Mouse (Mus musculus) midbrain, embryonic 10.5 days (tissue): Measurements from ENCODE around the gene Frem2. TPM values are rescaled to one million over a fixed set of nuclear protein-coding genes. Genes with fewer than 3 reads are reported as not detected.

Source experiments
- DNase-seq: peaks from one replicate; pipeline ENCODE4 v3.0.0-alpha.2; 2017; ENCODE audit warnings: low spot score
- H3K27ac ChIP-seq: fragments of 300-500 bp; sonication (generic); replicated peaks from 2 replicates; pipeline ENCODE4 v1.5.1; 2016; ENCODE audit warnings: mild to moderate bottlenecking
- H3K27me3 ChIP-seq: fragments of 300-500 bp; sonication (generic); 2 replicates; pipeline ENCODE4 v1.6.1; 2016; ENCODE audit warnings: low read depth, mild to moderate bottlenecking; ENCODE audit not compliant: poor library complexity, severe bottlenecking
- H3K36me3 ChIP-seq: fragments of 300-500 bp; sonication (generic); 2 replicates; pipeline ENCODE4 v1.6.1; 2016; ENCODE audit warnings: mild to moderate bottlenecking, moderate library complexity
- H3K4me1 ChIP-seq: fragments of 300-500 bp; sonication (generic); 2 replicates; pipeline ENCODE4 v1.6.1; 2016
- H3K4me3 ChIP-seq: fragments of 300-500 bp; sonication (generic); 2 replicates; pipeline ENCODE4 v1.5.1; 2016; ENCODE audit warnings: mild to moderate bottlenecking, moderate library complexity
- H3K9me3 ChIP-seq: fragments of 300-500 bp; sonication (generic); replicated peaks from 2 replicates; pipeline ENCODE4 v1.6.1; 2016; ENCODE audit warnings: mild to moderate bottlenecking
- WGBS: fragments of 180-500 bp; shearing (Covaris S2); methylation state at CpG from one replicate; pipeline ENCODE4 v1.1.7; 2016; 5-methylcytosine and 5-hydroxymethylcytosine counted together
- polyA plus RNA-seq: library from polyadenylated mRNA; unstranded; fragments of >200 nt; fragmentation: Nextera tagmentation; extraction: Ambion mirVana; gene quantifications from 2 replicates; pipeline ENCODE4 v1.2.1, GENCODE M21; 2016

Gene Frem2
- polyA plus RNA-seq, 1 experiment from 2014 or later: 4.4 TPM

DNA sequence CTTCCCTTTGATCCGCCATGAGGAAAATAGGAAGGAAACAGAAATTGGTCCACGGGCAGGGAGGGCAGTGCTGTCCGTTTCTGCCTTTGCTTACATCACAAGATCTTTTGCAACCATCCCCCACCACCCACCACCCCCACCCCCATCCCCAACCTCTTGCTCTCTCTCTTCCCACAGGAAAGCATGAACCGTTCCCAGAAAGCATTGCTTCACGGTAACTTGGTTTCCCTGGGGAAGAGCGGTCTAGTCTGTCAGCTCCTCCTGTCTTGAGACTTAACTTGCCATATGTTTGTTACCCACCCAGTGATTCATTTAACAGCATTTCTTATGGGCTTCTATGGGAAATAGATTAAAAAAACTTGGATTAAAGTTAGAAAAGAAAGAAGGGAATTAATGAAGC, 85.5 kb downstream of the Frem2 start:
- H3K4me3 ChIP-seq: no peak overlapping the region
- WGBS: 50% methylated on average over 6 of the region's 6 CpGs
- no peak for DNase-seq
- peak overlapping the region; percentile 23; the same call in 1 of the 2 replicates for H3K27ac ChIP-seq
- H3K27me3 ChIP-seq: no peaks in the 10 kb centered on the region
- peaks cover 1% of the 10 kb centered on the region; the same call in 1 of the 2 replicates for H3K36me3 ChIP-seq
- no peaks in the 10 kb centered on the region for H3K9me3 ChIP-seq
- peaks cover 35% of the 10 kb centered on the region for H3K4me1 ChIP-seq

DNA sequence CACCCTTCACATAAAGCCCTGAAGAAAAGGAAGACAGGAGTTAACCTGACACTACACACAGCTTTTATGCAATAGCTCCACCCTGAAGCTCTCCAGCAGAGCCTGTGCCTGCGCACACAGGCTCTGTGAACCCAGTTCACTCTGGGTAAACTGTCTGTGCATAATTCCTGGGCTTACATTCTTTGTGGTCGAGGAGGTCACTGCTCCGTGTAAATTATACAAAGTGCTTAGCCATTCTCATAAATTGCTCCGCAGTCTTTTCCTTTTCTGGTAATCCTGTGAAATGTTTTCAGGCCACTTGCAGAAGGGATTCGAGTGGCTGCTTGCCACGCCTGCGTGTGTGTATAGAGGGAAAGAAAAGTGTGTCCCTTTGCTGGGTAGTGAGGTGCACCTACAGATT, 92.6 kb downstream of the Frem2 start:
- Histone ChIP-seq H3K36me3 (peaks cover 8% of the 10 kb centered on the region; the same call in 1 of the 2 replicates), H3K9me3 (no peaks in the 10 kb centered on the region), H3K4me1 (peaks cover 55% of the 10 kb centered on the region), H3K27me3 (no peaks in the 10 kb centered on the region), H3K27ac (peak overlapping the region; percentile 76), H3K4me3 (no peak overlapping the region)
- DNase-seq: no peak
- 48% methylated on average over 7 of the region's 7 CpGs for WGBS

DNA sequence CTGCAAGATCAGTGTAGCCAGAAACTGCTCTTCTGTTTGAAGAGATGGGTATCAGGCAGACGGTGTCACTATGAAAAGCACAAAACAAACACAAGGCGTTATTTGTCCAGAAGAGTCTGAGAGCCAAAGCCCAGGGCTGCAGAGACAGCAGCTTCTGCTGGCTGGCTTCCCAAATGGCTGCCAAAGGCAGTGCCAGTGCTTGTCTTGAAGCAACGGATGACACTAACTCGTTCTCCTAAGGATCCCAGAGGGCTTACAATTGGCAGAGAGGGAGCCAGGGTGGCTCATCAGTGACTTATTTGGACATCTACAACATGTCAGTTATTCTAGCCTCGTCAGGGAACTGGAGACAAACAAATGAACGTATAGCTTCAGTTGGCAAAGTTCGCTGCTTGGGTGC, 93.4 kb downstream of the Frem2 start:
- H3K36me3 ChIP-seq: peaks cover 8% of the 10 kb centered on the region; the same call in 1 of the 2 replicates
- H3K27ac ChIP-seq: peak overlapping the region; percentile 76
- no peaks in the 10 kb centered on the region for H3K9me3 ChIP-seq
- DNase-seq: no peak
- H3K4me1 ChIP-seq: peaks cover 62% of the 10 kb centered on the region
- no peak overlapping the region for H3K4me3 ChIP-seq
- WGBS: 60% methylated on average over 7 of the region's 7 CpGs
- H3K27me3 ChIP-seq: no peaks in the 10 kb centered on the region

DNA sequence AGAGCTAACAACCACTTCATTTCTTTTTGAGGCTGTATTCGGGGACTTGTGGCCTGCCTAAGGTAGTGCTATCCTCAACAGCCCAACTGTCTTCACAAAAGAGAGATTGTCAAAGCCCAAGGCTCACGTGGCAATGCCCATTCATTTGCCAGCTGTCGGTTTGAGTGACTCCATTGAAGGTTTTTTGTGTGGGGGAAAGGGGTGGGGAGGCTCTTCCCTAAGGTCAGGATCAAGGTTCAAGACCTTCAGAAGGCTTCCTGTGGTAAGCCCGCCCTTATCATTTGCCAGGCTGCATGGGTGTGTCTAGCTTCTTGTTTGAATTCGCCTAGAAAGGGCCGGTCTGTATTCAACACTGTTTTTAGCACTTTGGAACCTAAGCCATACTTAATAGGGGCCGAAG, 95.3 kb downstream of the Frem2 start:
- H3K27ac ChIP-seq: peak overlapping the region; percentile 83
- DNase-seq: peak; percentile 65
- H3K4me3 ChIP-seq: no peak overlapping the region
- H3K36me3 ChIP-seq: peaks cover 8% of the 10 kb centered on the region; the same call in 1 of the 2 replicates
- H3K9me3 ChIP-seq: no peaks in the 10 kb centered on the region
- H3K4me1 ChIP-seq: peaks cover 74% of the 10 kb centered on the region
- H3K27me3 ChIP-seq: no peaks in the 10 kb centered on the region
- 29% methylated on average over 7 of the region's 7 CpGs for WGBS

DNA sequence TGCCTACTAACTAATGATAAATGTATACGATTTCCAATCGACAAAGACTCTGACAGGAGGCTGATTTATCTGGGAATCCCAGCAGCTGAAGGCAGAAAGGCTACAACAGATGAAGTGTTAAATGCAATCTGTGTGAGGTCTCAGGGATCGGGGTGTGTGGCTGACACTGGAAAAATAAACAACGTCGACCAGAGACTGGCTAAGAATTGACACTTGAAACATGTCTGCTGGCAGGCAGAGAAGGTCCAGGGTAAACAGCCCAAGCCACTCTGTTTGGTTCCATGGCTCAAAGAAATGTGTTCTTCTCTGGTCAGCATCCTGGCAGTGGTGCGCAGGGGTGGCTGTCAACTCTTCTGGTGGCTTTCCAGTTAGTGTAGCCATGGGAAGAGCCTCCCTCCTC, 98.1 kb downstream of the Frem2 start:
- 74% methylated on average over 6 of the region's 6 CpGs for WGBS
- H3K9me3 ChIP-seq: no peaks in the 10 kb centered on the region
- DNase-seq: no peak
- H3K27ac ChIP-seq: no peak overlapping the region; the same call in 1 of the 2 replicates
- no peaks in the 10 kb centered on the region for H3K36me3 ChIP-seq
- H3K4me3 ChIP-seq: no peak overlapping the region
- no peaks in the 10 kb centered on the region for H3K27me3 ChIP-seq
- peaks cover 77% of the 10 kb centered on the region for H3K4me1 ChIP-seq

DNA sequence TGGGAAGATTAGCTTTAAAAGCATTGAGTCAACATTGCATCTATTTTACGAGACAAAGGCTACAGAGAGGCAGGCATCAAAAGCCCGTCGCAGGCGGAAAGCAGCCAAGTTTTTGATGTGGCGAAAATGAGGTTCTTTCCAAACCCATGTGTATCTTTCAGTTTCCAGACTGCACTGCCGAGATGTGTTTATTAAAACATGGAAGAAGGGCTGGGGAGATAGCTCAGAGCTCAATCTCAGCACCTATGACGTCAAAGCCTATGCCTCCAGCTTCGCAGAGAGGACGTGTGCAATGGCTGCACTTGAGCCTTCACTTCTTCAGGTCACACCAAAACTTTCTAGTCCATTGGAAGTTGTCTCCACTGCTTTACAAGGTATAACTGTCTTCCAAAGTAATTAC, 98.9 kb downstream of the Frem2 start:
- Histone ChIP-seq H3K27me3 (no peaks in the 10 kb centered on the region), H3K4me3 (no peak overlapping the region), H3K9me3 (no peaks in the 10 kb centered on the region), H3K36me3 (no peaks in the 10 kb centered on the region), H3K4me1 (peaks cover 68% of the 10 kb centered on the region), H3K27ac (0 out of 2 replicates have a peak overlapping the region, but pooled peaks have one; percentile 7)
- WGBS: 86% methylated on average over 9 of the region's 9 CpGs
- DNase-seq: no peak

DNA sequence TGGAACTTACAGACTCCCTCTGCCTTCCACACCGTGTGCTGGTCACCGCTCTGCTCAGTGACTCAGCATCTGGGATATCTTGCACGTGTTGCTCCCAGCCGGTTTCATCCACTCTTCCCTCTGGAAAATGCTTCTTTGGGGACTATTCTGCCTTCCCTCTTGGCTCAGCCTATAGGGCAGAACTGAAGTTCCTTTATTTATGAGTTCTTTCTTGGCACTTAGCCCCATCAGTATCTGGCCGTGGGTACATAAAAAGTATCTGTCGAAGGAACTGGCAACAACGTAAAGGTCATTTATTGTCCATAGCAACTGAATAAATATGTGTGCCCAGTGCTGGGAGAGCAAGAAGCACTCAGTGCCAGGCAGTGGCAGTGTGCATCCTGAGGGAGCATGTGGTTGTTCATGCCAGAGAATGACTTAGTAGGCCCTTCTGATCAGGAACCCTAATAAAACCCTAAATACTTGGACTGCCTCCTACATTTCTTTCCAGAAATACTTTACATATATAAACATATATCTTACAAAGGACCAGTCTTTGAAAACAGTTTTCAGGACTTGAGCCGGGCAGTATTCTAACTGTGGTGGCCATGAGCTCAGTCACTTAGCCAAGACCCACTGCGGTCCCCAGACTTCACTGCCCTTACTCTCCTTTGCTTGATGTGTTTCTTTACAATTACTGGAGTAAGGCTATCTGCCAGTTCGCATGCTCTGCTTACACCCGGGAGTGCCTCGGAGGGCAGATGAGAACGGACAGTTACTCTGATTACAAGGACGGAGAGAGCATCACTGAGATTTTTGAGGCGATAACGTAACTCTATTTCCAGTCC, 99.6 kb downstream of the Frem2 start:
- 0 out of 2 replicates have a peak overlapping the region, but pooled peaks have one; percentile 7 for H3K27ac ChIP-seq
- H3K4me1 ChIP-seq: peaks cover 62% of the 10 kb centered on the region
- 89% methylated on average over 16 of the region's 16 CpGs for WGBS
- H3K36me3 ChIP-seq: no peaks in the 10 kb centered on the region
- no peak for DNase-seq
- no peaks in the 10 kb centered on the region for H3K9me3 ChIP-seq
- no peaks in the 10 kb centered on the region for H3K27me3 ChIP-seq
- H3K4me3 ChIP-seq: no peak overlapping the region

DNA sequence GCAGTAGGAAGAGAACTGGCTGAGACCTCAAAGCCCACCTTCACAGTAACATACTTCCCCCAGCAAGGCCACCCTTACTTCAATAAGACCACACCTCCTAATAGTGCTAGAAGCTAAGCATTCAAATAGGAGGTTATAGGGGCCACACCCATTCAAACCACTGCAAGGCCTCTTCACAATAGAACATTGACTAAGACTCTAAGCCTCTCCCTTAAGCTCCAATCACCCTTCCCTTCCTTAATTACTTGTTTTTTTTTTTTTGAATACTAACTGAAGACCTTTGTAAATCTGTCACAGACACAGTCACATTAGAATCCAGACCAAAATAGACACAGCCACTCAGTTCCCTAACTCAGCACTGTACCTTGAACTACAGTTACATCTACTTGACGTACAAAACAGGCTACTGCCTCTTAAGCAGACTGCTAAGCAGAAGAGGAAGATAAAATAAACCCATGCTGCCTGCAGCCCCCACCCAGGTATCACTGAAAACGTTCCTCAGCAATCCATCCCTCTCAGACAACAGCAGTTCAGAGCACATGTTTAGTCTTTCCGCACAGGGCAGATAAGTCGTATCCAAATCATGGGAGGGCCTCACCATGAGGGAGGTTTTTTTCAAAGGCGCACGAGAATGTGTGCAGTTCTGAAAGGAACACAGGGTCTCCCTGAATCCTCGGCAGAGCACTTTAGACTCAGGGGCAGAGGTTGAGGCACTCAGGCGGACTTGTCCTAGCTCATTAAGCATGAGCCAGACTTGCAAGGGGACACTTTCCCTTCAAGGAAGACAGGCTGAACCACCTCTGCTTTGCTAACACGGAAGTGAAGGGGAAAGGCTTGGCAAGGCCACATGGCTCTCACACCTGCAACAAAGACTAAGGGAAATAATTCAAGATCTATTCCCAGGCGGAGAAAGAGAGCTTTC, 101.9 kb downstream of the Frem2 start:
- no peak overlapping the region for H3K4me3 ChIP-seq
- H3K9me3 ChIP-seq: no peaks in the 10 kb centered on the region
- 0 out of 2 replicates have a peak overlapping the region, but pooled peaks have one; percentile 19 for H3K27ac ChIP-seq
- 59% methylated on average over 10 of the region's 10 CpGs for WGBS
- H3K27me3 ChIP-seq: no peaks in the 10 kb centered on the region
- H3K4me1 ChIP-seq: peaks cover 41% of the 10 kb centered on the region
- no peak for DNase-seq
- H3K36me3 ChIP-seq: no peaks in the 10 kb centered on the region

DNA sequence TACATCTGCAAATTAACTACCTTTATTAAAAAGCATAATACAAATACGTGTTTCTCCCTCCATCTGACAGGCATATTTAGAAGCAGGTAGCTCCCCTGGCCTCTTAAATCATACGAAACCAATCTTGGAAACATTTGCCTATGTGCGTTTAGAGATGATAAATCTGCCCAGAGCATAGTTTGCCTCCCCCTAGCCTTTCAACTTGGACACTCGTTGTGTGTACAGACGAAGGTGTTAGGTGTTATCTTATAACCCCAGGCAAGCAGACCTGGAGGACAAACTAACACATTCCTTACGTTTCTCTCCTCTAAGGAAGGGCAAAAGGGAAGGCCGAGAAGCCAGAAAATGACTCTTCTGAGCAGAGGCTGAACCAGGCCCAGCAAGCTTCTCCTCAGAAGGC, 104.5 kb downstream of the Frem2 start:
- 85% methylated on average over 7 of the region's 7 CpGs for WGBS

DNA sequence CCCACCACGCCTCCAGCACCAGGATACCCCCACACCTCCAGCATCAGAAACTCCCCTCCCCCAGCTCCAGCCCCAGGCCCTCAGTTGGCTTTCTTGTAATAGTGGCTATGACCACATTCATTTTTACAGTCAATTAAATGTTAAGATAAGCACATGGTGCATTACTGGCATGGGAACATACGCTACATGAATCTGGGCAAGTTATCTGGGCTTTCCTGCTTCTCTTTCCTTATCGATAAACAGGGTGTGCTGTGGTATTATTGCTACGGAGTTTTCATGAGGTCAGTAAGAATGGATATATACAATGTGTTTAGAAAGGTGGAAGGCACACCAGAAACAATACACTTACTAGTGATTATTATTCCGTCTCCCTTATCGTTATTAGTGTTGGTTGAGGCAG, 125.1 kb downstream of the Frem2 start:
- no peaks in the 10 kb centered on the region for H3K4me1 ChIP-seq
- no peak overlapping the region for H3K27ac ChIP-seq
- H3K27me3 ChIP-seq: no peaks in the 10 kb centered on the region
- peaks cover 21% of the 10 kb centered on the region for H3K36me3 ChIP-seq
- WGBS: 90% methylated on average over 6 of the region's 6 CpGs
- no peak overlapping the region for H3K4me3 ChIP-seq
- DNase-seq: no peak
- H3K9me3 ChIP-seq: no peaks in the 10 kb centered on the region

More for the DNA sequence above, 104.5 kb downstream of the Frem2 start:
- H3K27ac ChIP-seq: no peak overlapping the region
- no peaks in the 10 kb centered on the region for H3K27me3 ChIP-seq
- peaks cover 19% of the 10 kb centered on the region for H3K4me1 ChIP-seq
- peaks cover 14% of the 10 kb centered on the region; the same call in 1 of the 2 replicates for H3K36me3 ChIP-seq
- no peak for DNase-seq
- H3K4me3 ChIP-seq: no peak overlapping the region
- H3K9me3 ChIP-seq: no peaks in the 10 kb centered on the region

DNA sequence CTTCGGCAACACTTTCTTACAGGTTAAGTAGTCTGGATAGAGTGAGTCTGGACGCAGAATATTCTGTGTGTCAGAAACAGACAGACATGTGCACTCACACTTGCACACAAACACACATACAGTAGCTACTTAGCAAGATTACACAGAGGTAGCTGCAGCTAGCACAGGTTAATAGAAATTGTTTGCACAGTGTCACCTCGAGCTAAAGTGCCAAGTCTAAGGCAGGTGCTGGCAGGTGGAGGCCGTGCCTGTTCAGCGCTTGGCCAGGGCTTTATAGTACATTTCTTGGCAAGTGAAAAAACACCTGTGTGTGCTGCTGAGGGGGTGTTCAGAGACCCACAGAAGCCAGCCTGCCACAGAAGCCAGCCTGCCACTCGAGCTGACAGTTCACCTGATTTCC, 126.8 kb downstream of the Frem2 start:
- no peak for DNase-seq
- WGBS: 91% methylated on average over 6 of the region's 6 CpGs
- H3K36me3 ChIP-seq: peaks cover 7% of the 10 kb centered on the region; the same call in 1 of the 2 replicates
- 0 out of 2 replicates have a peak, but pooled peaks cover 3% of the 10 kb centered on the region for H3K4me1 ChIP-seq
- no peak overlapping the region for H3K27ac ChIP-seq
- H3K4me3 ChIP-seq: no peak overlapping the region
- no peaks in the 10 kb centered on the region for H3K9me3 ChIP-seq
- H3K27me3 ChIP-seq: no peaks in the 10 kb centered on the region

DNA sequence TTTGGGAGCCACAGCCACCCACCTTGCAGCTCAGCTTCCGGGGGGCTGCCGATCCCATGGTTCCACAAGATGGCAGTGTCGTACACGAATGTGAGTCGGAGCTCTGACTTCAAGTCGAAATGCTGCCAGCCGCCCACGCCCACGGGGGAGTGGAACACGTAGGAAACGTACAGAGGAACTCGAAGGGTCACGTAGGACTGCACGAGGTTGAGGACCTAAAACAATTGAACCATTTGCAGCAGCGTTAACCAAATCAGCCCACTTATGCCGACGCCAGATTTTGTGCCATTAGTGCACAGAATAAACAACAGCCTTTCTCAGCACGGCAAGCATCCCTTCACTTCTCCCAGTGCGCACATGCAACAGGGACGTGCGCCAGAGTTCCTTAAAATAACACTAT, 131.4 kb downstream of the Frem2 start:
- peak; percentile 64 for DNase-seq
- Histone ChIP-seq H3K9me3 (no peaks in the 10 kb centered on the region), H3K36me3 (no peaks in the 10 kb centered on the region), H3K4me1 (0 out of 2 replicates have a peak, but pooled peaks cover 3% of the 10 kb centered on the region), H3K4me3 (peak overlapping the region; percentile 39), H3K27me3 (no peaks in the 10 kb centered on the region), H3K27ac (no peak overlapping the region)
- WGBS: 35% methylated on average over 21 of the region's 21 CpGs
